Mouse (Mus musculus): ENCODE measurements at regions not wholly inside any gene's neighbourhood (a gene's known extent, or its start where the extent isn't known, plus 50 kb on each side); places are given as distances from the start of the nearest gene placed in this dataset.

- no peaks in the 10 kb centered on the region for H3K4me1 ChIP-seq (ENCODE audit: control insufficient read depth, insufficient read depth, low read length)
- WGBS, result 65% methylated on average over 2 of the region's 2 CpGs
- no peak overlapping the region for H3K9ac ChIP-seq (ENCODE audit: low read depth, low read length)
- no peaks in the 10 kb centered on the region for H3K79me2 ChIP-seq (ENCODE audit: control insufficient read depth, insufficient read depth, low read length)
- DNase-seq (ENCODE audit: extremely low read depth, low read depth, low spot score), result no peak
- H3K27ac ChIP-seq (replicated peaks; ENCODE audit: insufficient read depth, low read depth, low read length), result no peak overlapping the region
- TF ChIP-seq CTCF (IDR thresholded peaks at IDR 0.05; ENCODE audit: low read depth, low read length) (no peak), POLR2A (IDR thresholded peaks at IDR 0.05; ENCODE audit: extremely low read depth, insufficient read depth, low read length) (no peak)
- H3K27me3 ChIP-seq (ENCODE audit: control insufficient read depth, insufficient read depth, low read length), result no peaks in the 10 kb centered on the region; the same call in 1 of the 2 replicates
- H3K4me3 ChIP-seq (ENCODE audit: insufficient read depth, low read depth, low read length), result no peak overlapping the region
- no peaks in the 10 kb centered on the region for H3K36me3 ChIP-seq (ENCODE audit: control insufficient read depth, insufficient read depth, low read length)
Measured at GRCm38 (mm10) chr19:16075512-16076086, 57.0 kb upstream of the Gnaq start.

- Histone ChIP-seq H3K4me3 (ENCODE audit: insufficient read depth, low read depth, low read length) (no peak overlapping the region), H3K36me3 (ENCODE audit: control insufficient read depth, insufficient read depth, low read length) (no peaks in the 10 kb centered on the region), H3K4me1 (ENCODE audit: control insufficient read depth, insufficient read depth, low read length) (no peaks in the 10 kb centered on the region), H3K27me3 (ENCODE audit: control insufficient read depth, insufficient read depth, low read length) (no peaks in the 10 kb centered on the region; the same call in 1 of the 2 replicates), H3K9ac (ENCODE audit: low read depth, low read length) (no peak overlapping the region), H3K27ac (replicated peaks; ENCODE audit: insufficient read depth, low read depth, low read length) (no peak overlapping the region), H3K79me2 (ENCODE audit: control insufficient read depth, insufficient read depth, low read length) (no peaks in the 10 kb centered on the region)
- TF ChIP-seq POLR2A (IDR thresholded peaks at IDR 0.05; ENCODE audit: extremely low read depth, insufficient read depth, low read length) (no peak), CTCF (IDR thresholded peaks at IDR 0.05; ENCODE audit: low read depth, low read length) (no peak)
- WGBS, result 77% methylated on average over 1 of the region's 1 CpGs
- DNase-seq (ENCODE audit: extremely low read depth, low read depth, low spot score), result no peak
Measured at GRCm38 (mm10) chr19:16075026-16075425, 57.6 kb upstream of the Gnaq start.

- Histone ChIP-seq H3K4me1 (ENCODE audit: control insufficient read depth, insufficient read depth, low read length) (peaks cover 6% of the 10 kb centered on the region; the same call in 1 of the 2 replicates), H3K27me3 (ENCODE audit: control insufficient read depth, insufficient read depth, low read length) (no peaks in the 10 kb centered on the region), H3K4me3 (ENCODE audit: insufficient read depth, low read depth, low read length) (no peak overlapping the region), H3K36me3 (ENCODE audit: control insufficient read depth, insufficient read depth, low read length) (no peaks in the 10 kb centered on the region), H3K9ac (ENCODE audit: low read depth, low read length) (no peak overlapping the region), H3K79me2 (ENCODE audit: control insufficient read depth, insufficient read depth, low read length) (no peaks in the 10 kb centered on the region), H3K27ac (replicated peaks; ENCODE audit: insufficient read depth, low read depth, low read length) (no peak overlapping the region)
- DNase-seq (ENCODE audit: extremely low read depth, low read depth, low spot score), result no peak
- TF ChIP-seq CTCF (IDR thresholded peaks at IDR 0.05; ENCODE audit: low read depth, low read length) (no peak), POLR2A (IDR thresholded peaks at IDR 0.05; ENCODE audit: extremely low read depth, insufficient read depth, low read length) (no peak)
- WGBS, result 69% methylated on average over 6 of the region's 6 CpGs
Measured at GRCm38 (mm10) chr19:16067314-16067713, 65.3 kb upstream of the Gnaq start.

GRCm38 (mm10) chr19:16064911-16065310, 67.7 kb upstream of the Gnaq start:
- Histone ChIP-seq H3K27me3 (ENCODE audit: control insufficient read depth, insufficient read depth, low read length) (no peaks in the 10 kb centered on the region), H3K4me1 (ENCODE audit: control insufficient read depth, insufficient read depth, low read length) (peaks cover 6% of the 10 kb centered on the region; the same call in 1 of the 2 replicates), H3K79me2 (ENCODE audit: control insufficient read depth, insufficient read depth, low read length) (no peaks in the 10 kb centered on the region), H3K36me3 (ENCODE audit: control insufficient read depth, insufficient read depth, low read length) (no peaks in the 10 kb centered on the region), H3K9ac (ENCODE audit: low read depth, low read length) (no peak overlapping the region), H3K27ac (replicated peaks; ENCODE audit: insufficient read depth, low read depth, low read length) (no peak overlapping the region), H3K4me3 (ENCODE audit: insufficient read depth, low read depth, low read length) (no peak overlapping the region)
- DNase-seq (ENCODE audit: extremely low read depth, low read depth, low spot score), result no peak
- whole genome bisulfite sequencing, result 81% methylated on average over 3 of the region's 3 CpGs
- TF ChIP-seq POLR2A (IDR thresholded peaks at IDR 0.05; ENCODE audit: extremely low read depth, insufficient read depth, low read length), result no peak
- no peak for TF ChIP-seq CTCF (IDR thresholded peaks at IDR 0.05; ENCODE audit: low read depth, low read length)

GRCm38 (mm10) chr19:16063916-16064580, 68.6 kb upstream of the Gnaq start:
- Histone ChIP-seq H3K27ac (replicated peaks; ENCODE audit: insufficient read depth, low read depth, low read length) (no peak overlapping the region), H3K79me2 (ENCODE audit: control insufficient read depth, insufficient read depth, low read length) (no peaks in the 10 kb centered on the region), H3K36me3 (ENCODE audit: control insufficient read depth, insufficient read depth, low read length) (no peaks in the 10 kb centered on the region), H3K4me1 (ENCODE audit: control insufficient read depth, insufficient read depth, low read length) (peaks cover 6% of the 10 kb centered on the region; the same call in 1 of the 2 replicates), H3K4me3 (ENCODE audit: insufficient read depth, low read depth, low read length) (no peak overlapping the region), H3K9ac (ENCODE audit: low read depth, low read length) (peak overlapping the region; percentile 64; the same call in 1 of the 2 replicates), H3K27me3 (ENCODE audit: control insufficient read depth, insufficient read depth, low read length) (no peaks in the 10 kb centered on the region)
- DNase-seq (ENCODE audit: extremely low read depth, low read depth, low spot score), result peak; percentile 47
- 10% methylated on average over 12 of the region's 12 CpGs for WGBS
- TF ChIP-seq CTCF (IDR thresholded peaks at IDR 0.05; ENCODE audit: low read depth, low read length) (peak; percentile 46; the same call in 1 of the 2 replicates), POLR2A (IDR thresholded peaks at IDR 0.05; ENCODE audit: extremely low read depth, insufficient read depth, low read length) (no peak)

GRCm38 (mm10) chr19:16063533-16063915, 69.1 kb upstream of the Gnaq start:
- H3K4me1 ChIP-seq (ENCODE audit: control insufficient read depth, insufficient read depth, low read length), result peaks cover 6% of the 10 kb centered on the region; the same call in 1 of the 2 replicates
- no peaks in the 10 kb centered on the region for H3K36me3 ChIP-seq (ENCODE audit: control insufficient read depth, insufficient read depth, low read length)
- TF ChIP-seq CTCF (IDR thresholded peaks at IDR 0.05; ENCODE audit: low read depth, low read length) (no peak), POLR2A (IDR thresholded peaks at IDR 0.05; ENCODE audit: extremely low read depth, insufficient read depth, low read length) (no peak)
- no peak overlapping the region for H3K27ac ChIP-seq (replicated peaks; ENCODE audit: insufficient read depth, low read depth, low read length)
- no peaks in the 10 kb centered on the region for H3K27me3 ChIP-seq (ENCODE audit: control insufficient read depth, insufficient read depth, low read length)
- DNase-seq (ENCODE audit: extremely low read depth, low read depth, low spot score), result no peak
- 53% methylated on average over 8 of the region's 8 CpGs for WGBS
- no peaks in the 10 kb centered on the region for H3K79me2 ChIP-seq (ENCODE audit: control insufficient read depth, insufficient read depth, low read length)
- H3K4me3 ChIP-seq (ENCODE audit: insufficient read depth, low read depth, low read length), result no peak overlapping the region
- H3K9ac ChIP-seq (ENCODE audit: low read depth, low read length), result no peak overlapping the region
